Mouse (Mus musculus) C2C12 (cell line): Measurements from ENCODE around the gene Zfp960.
"Not testable (repeated sequence)": the region's sequence is repeated elsewhere in the genome, so short reads cannot be mapped to it uniquely, and the experiment has no call there.

Source experiments
- CEBPB ChIP-seq: IDR thresholded peaks from one replicate; pipeline ENCODE4 v1.6.1; 2011; ENCODE audit warnings: low read depth, mild to moderate bottlenecking, control low read depth, moderate library complexity
- CTCF ChIP-seq: IDR thresholded peaks from one replicate; pipeline ENCODE4 v1.5.1; 2011; ENCODE audit not compliant: control insufficient read depth, insufficient read depth, insufficient read length
- MAX ChIP-seq: IDR thresholded peaks from one replicate; pipeline ENCODE4 v1.6.1; 2011; ENCODE audit warnings: mild to moderate bottlenecking, control low read depth
- MYOD1 ChIP-seq: IDR thresholded peaks from one replicate; pipeline ENCODE4 v1.6.1; 2011; ENCODE audit warnings: low read depth; ENCODE audit not compliant: control insufficient read depth, insufficient read length
- MYOG ChIP-seq: IDR thresholded peaks from one replicate; pipeline ENCODE4 v1.6.1; 2011; ENCODE audit not compliant: control insufficient read depth, insufficient read length; ENCODE audit errors: extremely low read depth
- USF1 ChIP-seq: IDR thresholded peaks from one replicate; pipeline ENCODE4 v1.6.1; 2011; ENCODE audit warnings: low read depth, mild to moderate bottlenecking, control low read depth, moderate library complexity

- TF ChIP-seq CTCF, MYOG, USF1, MYOD1, CEBPB, MAX: not testable (repeated sequence)
These were observed 4.3 kb upstream of the Zfp960 start for GRCm38 (mm10) chr17:17059566-17059965.
